Mouse (Mus musculus) neural tube, embryonic 13.5 days (tissue): ENCODE measurements at regions not wholly inside any gene's neighbourhood (a gene's known extent, or its start where the extent isn't known, plus 50 kb on each side); places are given as distances from the start of the nearest gene placed in this dataset.

ENCODE experiments used
- ATAC-seq: fragments of 200-750 bp; cut with Nextera tagmentation; 2 replicates; pipeline ENCODE4 v1.8.0; 2017; ENCODE audit warnings: low read depth, mild to moderate bottlenecking, moderate TSS enrichment, moderate library complexity
- H3K27ac ChIP-seq: fragments of 300-500 bp; sonication (generic); replicated peaks from 2 replicates; pipeline ENCODE4 v1.5.1; 2015; ENCODE audit warnings: moderate library complexity, mild to moderate bottlenecking, inconsistent platforms
- H3K27me3 ChIP-seq: fragments of 300-500 bp; sonication (generic); 2 replicates; pipeline ENCODE4 v1.6.1; 2015; ENCODE audit warnings: mild to moderate bottlenecking, inconsistent platforms
- H3K36me3 ChIP-seq: fragments of 300-500 bp; sonication (generic); 2 replicates; pipeline ENCODE4 v1.6.1; 2015; ENCODE audit warnings: mild to moderate bottlenecking, inconsistent platforms
- H3K4me1 ChIP-seq: fragments of 300-500 bp; sonication (generic); replicated peaks from 2 replicates; pipeline ENCODE4 v1.6.1; 2015; ENCODE audit warnings: inconsistent platforms
- H3K4me2 ChIP-seq: fragments of 300-500 bp; sonication (generic); 2 replicates; pipeline ENCODE4 v1.6.1; 2015; ENCODE audit warnings: inconsistent platforms, mild to moderate bottlenecking, moderate library complexity
- H3K4me3 ChIP-seq: fragments of 300-500 bp; sonication (generic); 2 replicates; pipeline ENCODE4 v1.5.1; 2015; ENCODE audit warnings: mild to moderate bottlenecking, inconsistent platforms
- H3K9ac ChIP-seq: fragments of 300-500 bp; sonication (generic); 2 replicates; pipeline ENCODE4 v1.6.1; 2015; ENCODE audit warnings: moderate library complexity, mild to moderate bottlenecking, inconsistent platforms
- H3K9me3 ChIP-seq: fragments of 300-500 bp; sonication (generic); 2 replicates; pipeline ENCODE4 v1.6.1; 2016; ENCODE audit warnings: inconsistent platforms
- WGBS: fragments of 180-500 bp; shearing (Covaris S2); methylation state at CpG from one replicate; pipeline ENCODE4 v1.1.7; 2015; 5-methylcytosine and 5-hydroxymethylcytosine counted together

GRCm38 (mm10) chr13:35171562-35172254, 144.8 kb upstream of the Eci2 start:
- no peak overlapping the region for H3K9ac ChIP-seq
- no peaks in the 10 kb centered on the region for H3K27me3 ChIP-seq
- WGBS: 86% methylated on average over 11 of the region's 11 CpGs
- no peak for ATAC-seq
- no peak overlapping the region for H3K4me3 ChIP-seq
- no peak overlapping the region for H3K4me2 ChIP-seq
- peaks cover 18% of the 10 kb centered on the region for H3K4me1 ChIP-seq
- no peak overlapping the region for H3K27ac ChIP-seq
- H3K36me3 ChIP-seq: no peaks in the 10 kb centered on the region
- no peaks in the 10 kb centered on the region for H3K9me3 ChIP-seq

DNA sequence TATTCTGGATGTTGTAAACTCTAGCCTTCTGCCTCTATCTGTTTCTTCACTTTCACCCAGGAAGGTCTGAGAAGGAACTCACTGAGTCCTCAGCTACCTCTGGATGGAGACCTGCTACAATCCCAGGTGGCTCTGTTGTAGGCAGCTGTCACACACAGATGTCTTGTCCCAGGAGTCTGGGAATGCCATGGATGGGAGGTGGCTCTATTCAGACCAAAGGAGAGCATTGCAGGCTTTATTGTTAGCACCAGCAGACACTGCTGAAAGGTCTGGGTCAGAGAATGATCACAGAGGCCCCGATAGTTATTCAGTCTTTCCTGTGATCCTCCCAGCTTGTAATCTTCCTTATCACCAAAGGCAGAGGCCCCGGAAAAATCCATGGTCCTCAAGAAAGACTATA, 146.6 kb upstream of the Eci2 start:
- Histone ChIP-seq H3K4me3 (no peak overlapping the region), H3K9me3 (no peaks in the 10 kb centered on the region), H3K36me3 (no peaks in the 10 kb centered on the region), H3K27me3 (no peaks in the 10 kb centered on the region), H3K4me2 (no peak overlapping the region), H3K27ac (no peak overlapping the region), H3K9ac (no peak overlapping the region), H3K4me1 (peaks cover 15% of the 10 kb centered on the region; the same call in 1 of the 2 replicates)
- 21% methylated on average over 2 of the region's 2 CpGs for WGBS
- no peak for ATAC-seq

DNA sequence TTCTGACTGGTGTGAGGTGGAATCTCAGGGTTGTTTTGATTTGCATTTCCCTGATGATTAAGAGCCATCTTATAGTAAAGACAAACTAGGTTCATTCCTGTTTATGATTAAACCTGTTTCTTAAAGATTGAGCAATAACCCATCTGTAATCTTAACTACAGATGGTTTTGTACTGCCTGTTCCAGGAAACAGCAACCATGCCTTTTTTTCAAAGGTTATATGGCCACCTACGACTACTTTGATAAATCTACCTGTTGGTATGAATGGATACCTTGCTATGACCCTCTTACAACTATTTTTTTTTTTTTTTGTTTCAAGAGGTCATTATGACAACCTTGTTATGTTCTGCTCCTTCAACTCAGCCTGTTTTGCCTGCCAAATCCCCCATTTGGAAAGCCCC, 148.7 kb upstream of the Eci2 start:
- H3K4me2 ChIP-seq: no peak overlapping the region
- no peak for ATAC-seq
- H3K4me3 ChIP-seq: no peak overlapping the region
- H3K36me3 ChIP-seq: no peaks in the 10 kb centered on the region
- H3K27ac ChIP-seq: no peak overlapping the region
- 89% methylated on average over 1 of the region's 1 CpGs for WGBS
- no peak overlapping the region for H3K9ac ChIP-seq
- peaks cover 15% of the 10 kb centered on the region; the same call in 1 of the 2 replicates for H3K4me1 ChIP-seq
- no peaks in the 10 kb centered on the region for H3K27me3 ChIP-seq
- H3K9me3 ChIP-seq: no peaks in the 10 kb centered on the region

DNA sequence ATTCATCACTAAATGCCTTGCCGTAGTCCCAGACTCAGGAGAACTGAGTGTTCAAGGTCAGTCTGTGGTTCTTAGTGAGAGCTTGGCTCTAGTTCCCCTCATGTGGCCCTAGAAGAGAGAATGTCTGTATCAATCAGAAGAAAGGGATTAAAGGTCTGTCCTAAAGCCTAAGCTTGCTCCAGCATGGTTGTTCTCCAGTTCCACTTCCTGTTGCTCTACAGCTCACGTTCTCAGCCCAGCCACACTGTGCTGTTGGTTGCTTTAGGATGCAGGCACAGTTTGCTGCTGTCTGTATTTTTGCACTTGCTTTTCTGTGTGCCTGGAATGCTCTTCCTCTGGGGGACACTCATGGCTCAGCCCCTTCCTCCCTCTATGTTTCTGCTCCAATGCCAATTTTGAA, 150.4 kb upstream of the Eci2 start:
- ATAC-seq: no peak
- 67% methylated on average over 2 of the region's 2 CpGs for WGBS
- Histone ChIP-seq H3K27ac (no peak overlapping the region), H3K4me2 (no peak overlapping the region), H3K36me3 (no peaks in the 10 kb centered on the region), H3K4me3 (no peak overlapping the region), H3K9ac (no peak overlapping the region), H3K4me1 (peaks cover 5% of the 10 kb centered on the region; the same call in 1 of the 2 replicates), H3K9me3 (no peaks in the 10 kb centered on the region), H3K27me3 (no peaks in the 10 kb centered on the region)

- H3K36me3 ChIP-seq: no peaks in the 10 kb centered on the region
- H3K27me3 ChIP-seq: no peaks in the 10 kb centered on the region
- 41% methylated on average over 16 of the region's 16 CpGs for WGBS
- peaks cover 8% of the 10 kb centered on the region for H3K4me1 ChIP-seq
- peak; percentile 74 for ATAC-seq
- peak overlapping the region; percentile 42 for H3K27ac ChIP-seq
- no peak overlapping the region for H3K4me3 ChIP-seq
- peak overlapping the region; percentile 18; the same call in 1 of the 2 replicates for H3K4me2 ChIP-seq
- no peak overlapping the region for H3K9ac ChIP-seq
- H3K9me3 ChIP-seq: no peaks in the 10 kb centered on the region
Measured at GRCm38 (mm10) chr13:35189028-35189711, 162.3 kb upstream of the Eci2 start.

GRCm38 (mm10) chr13:35202069-35202468, 175.2 kb upstream of the Eci2 start:
- Histone ChIP-seq H3K4me1 (no peaks in the 10 kb centered on the region), H3K27me3 (no peaks in the 10 kb centered on the region), H3K4me2 (no peak overlapping the region), H3K36me3 (no peaks in the 10 kb centered on the region), H3K9me3 (no peaks in the 10 kb centered on the region), H3K27ac (no peak overlapping the region), H3K4me3 (no peak overlapping the region), H3K9ac (no peak overlapping the region)
- no peak for ATAC-seq
- WGBS: 80% methylated on average over 1 of the region's 1 CpGs

GRCm38 (mm10) chr13:35208319-35208718, 181.4 kb upstream of the Eci2 start:
- Histone ChIP-seq H3K27me3 (no peaks in the 10 kb centered on the region), H3K9ac (no peak overlapping the region), H3K4me1 (no peaks in the 10 kb centered on the region), H3K27ac (no peak overlapping the region), H3K4me2 (no peak overlapping the region), H3K9me3 (no peaks in the 10 kb centered on the region), H3K4me3 (no peak overlapping the region), H3K36me3 (no peaks in the 10 kb centered on the region)
- WGBS: 84% methylated on average over 3 of the region's 3 CpGs
- no peak for ATAC-seq

GRCm38 (mm10) chr13:35209551-35209950, 182.7 kb upstream of the Eci2 start:
- no peak overlapping the region for H3K27ac ChIP-seq
- no peaks in the 10 kb centered on the region for H3K27me3 ChIP-seq
- no peaks in the 10 kb centered on the region for H3K4me1 ChIP-seq
- H3K36me3 ChIP-seq: no peaks in the 10 kb centered on the region
- WGBS: 68% methylated on average over 4 of the region's 4 CpGs
- H3K4me3 ChIP-seq: no peak overlapping the region
- ATAC-seq: no peak
- no peak overlapping the region for H3K4me2 ChIP-seq
- no peaks in the 10 kb centered on the region for H3K9me3 ChIP-seq
- no peak overlapping the region for H3K9ac ChIP-seq

- Histone ChIP-seq H3K9me3 (no peaks in the 10 kb centered on the region), H3K4me1 (no peaks in the 10 kb centered on the region), H3K4me3 (no peak overlapping the region), H3K27me3 (no peaks in the 10 kb centered on the region), H3K27ac (no peak overlapping the region), H3K9ac (no peak overlapping the region), H3K4me2 (no peak overlapping the region), H3K36me3 (no peaks in the 10 kb centered on the region)
- ATAC-seq: no peak
- 89% methylated on average over 9 of the region's 9 CpGs for WGBS
Measured at GRCm38 (mm10) chr13:35211834-35212233, 184.9 kb upstream of the Eci2 start.

DNA sequence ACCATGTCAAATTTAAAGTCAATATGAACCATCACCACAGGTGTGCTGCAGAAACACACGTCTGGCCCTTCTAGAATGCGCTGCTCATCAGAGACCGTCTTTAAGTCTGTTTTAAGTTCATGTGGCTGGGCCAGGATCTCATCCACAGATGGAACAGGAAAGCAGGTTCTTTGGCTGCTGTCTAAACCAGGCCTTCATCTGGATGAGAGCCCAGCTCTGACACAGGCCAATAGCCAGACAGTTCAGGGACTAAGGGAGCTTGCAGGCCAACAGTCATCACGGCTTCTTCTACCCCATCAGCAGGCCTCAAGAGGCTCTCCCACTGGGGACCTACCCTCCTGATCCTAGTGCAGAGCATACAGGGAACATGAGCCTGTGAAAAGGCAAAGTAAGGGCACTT, 185.4 kb upstream of the Eci2 start:
- no peaks in the 10 kb centered on the region for H3K9me3 ChIP-seq
- WGBS: 88% methylated on average over 4 of the region's 4 CpGs
- H3K4me1 ChIP-seq: no peaks in the 10 kb centered on the region
- no peak overlapping the region for H3K27ac ChIP-seq
- no peak for ATAC-seq
- no peaks in the 10 kb centered on the region for H3K27me3 ChIP-seq
- no peak overlapping the region for H3K4me3 ChIP-seq
- H3K4me2 ChIP-seq: no peak overlapping the region
- no peaks in the 10 kb centered on the region for H3K36me3 ChIP-seq
- no peak overlapping the region for H3K9ac ChIP-seq

DNA sequence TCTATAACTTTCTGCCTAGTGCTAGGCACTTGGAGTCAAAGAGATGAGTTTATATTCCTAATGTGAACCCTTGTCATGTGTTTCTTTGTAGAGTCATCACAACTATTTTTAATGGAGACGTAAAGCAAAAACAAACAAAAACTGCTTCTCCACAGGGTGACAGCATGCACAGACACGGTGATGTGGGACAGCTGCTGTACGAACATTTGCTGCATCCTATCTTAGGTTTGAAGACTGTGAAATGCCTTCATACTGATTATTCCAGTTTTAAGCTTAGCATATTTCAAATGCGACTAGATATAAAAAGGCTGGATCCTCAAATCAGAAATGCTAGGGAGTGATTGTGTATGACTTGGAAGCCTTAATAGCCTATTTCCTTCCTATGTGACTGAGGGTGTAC, 187.3 kb upstream of the Eci2 start:
- Histone ChIP-seq H3K4me2 (no peak overlapping the region), H3K9ac (no peak overlapping the region), H3K27me3 (no peaks in the 10 kb centered on the region), H3K9me3 (no peaks in the 10 kb centered on the region), H3K4me3 (no peak overlapping the region), H3K4me1 (no peaks in the 10 kb centered on the region), H3K36me3 (no peaks in the 10 kb centered on the region), H3K27ac (no peak overlapping the region)
- ATAC-seq: no peak
- WGBS: 87% methylated on average over 4 of the region's 4 CpGs

DNA sequence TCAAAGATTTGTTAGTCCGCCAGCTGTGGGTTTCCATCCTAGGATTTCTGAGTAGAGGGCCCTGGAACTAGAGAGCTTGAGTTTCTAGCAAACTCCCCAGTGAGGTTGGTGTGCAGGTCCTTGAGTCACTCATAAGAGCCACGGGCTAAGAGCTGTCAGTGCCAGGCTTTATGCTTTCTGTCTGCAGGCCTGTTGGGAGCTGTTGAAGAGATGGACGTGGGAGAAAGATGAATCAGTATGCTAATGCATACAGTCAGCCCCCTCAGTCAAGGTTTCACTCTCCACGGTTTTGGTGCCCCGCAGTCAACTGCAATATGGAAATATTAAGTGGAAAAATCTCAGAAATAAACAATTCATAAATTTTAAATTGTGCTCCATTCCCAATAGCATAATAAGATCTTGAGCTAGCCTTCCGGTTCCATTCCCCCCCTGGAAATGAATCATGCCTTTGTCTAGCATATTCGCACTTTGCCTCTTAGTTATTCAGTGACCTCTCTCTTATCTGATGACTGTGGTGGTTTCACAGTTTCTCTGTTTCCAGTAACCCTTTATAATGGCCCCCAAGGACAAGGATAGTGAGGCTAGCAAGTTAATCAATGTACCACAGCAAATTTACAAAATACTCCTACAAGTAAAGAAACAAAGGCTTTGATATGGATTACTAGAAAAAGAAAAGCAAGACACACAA, 199.4 kb upstream of the Eci2 start:
- no peak for ATAC-seq
- H3K9ac ChIP-seq: no peak overlapping the region
- WGBS: 75% methylated on average over 7 of the region's 7 CpGs
- H3K9me3 ChIP-seq: no peaks in the 10 kb centered on the region
- no peak overlapping the region for H3K27ac ChIP-seq
- H3K4me2 ChIP-seq: no peak overlapping the region
- no peak overlapping the region for H3K4me3 ChIP-seq
- H3K36me3 ChIP-seq: no peaks in the 10 kb centered on the region
- no peaks in the 10 kb centered on the region for H3K27me3 ChIP-seq
- no peaks in the 10 kb centered on the region for H3K4me1 ChIP-seq
